Mouse (Mus musculus): ENCODE results near the gene Tapbp. TPM values are rescaled to one million over a fixed set of nuclear protein-coding genes. Genes with fewer than 3 reads are reported as not detected.
"Not testable (repeated sequence)": the region's sequence is repeated elsewhere in the genome, so short reads cannot be mapped to it uniquely, and the experiment has no call there.

Gene Tapbp
- polyA plus RNA-seq, 1 experiment from 2014 or later = 29.2 TPM

- Histone ChIP-seq H3K4me3 (ENCODE audit: low read length) (no peak overlapping the region), H3K4me1 (ENCODE audit: control insufficient read depth, insufficient read depth, low read depth, low read length) (peaks cover 4% of the 10 kb centered on the region; the same call in 1 of the 2 replicates), H3K9me3 (ENCODE audit: control insufficient read depth, low read length) (no peaks in the 10 kb centered on the region), H3K9ac (ENCODE audit: low read depth, low read length) (no peak overlapping the region), H3K27me3 (replicated peaks; ENCODE audit: control insufficient read depth, insufficient read depth, low read length) (no peaks in the 10 kb centered on the region), H3K27ac (ENCODE audit: low read depth, low read length) (no peak overlapping the region), H3K36me3 (ENCODE audit: control insufficient read depth, insufficient read depth, low read length) (no peaks in the 10 kb centered on the region), H3K4me2 (ENCODE audit: low read length) (no peak overlapping the region)
- WGBS = 68% methylated on average over 2 of the region's 2 CpGs
- no peak for ATAC-seq
Measured at GRCm38 (mm10) chr17:33891357-33891756, 24.3 kb upstream of the Tapbp start.

GRCm38 (mm10) chr17:33891892-33892291, 23.8 kb upstream of the Tapbp start:
- not testable (repeated sequence) for H3K4me3 ChIP-seq (ENCODE audit: low read length); H3K9me3 ChIP-seq (ENCODE audit: control insufficient read depth, low read length); H3K4me2 ChIP-seq (ENCODE audit: low read length); H3K27ac ChIP-seq (ENCODE audit: low read depth, low read length); H3K9ac ChIP-seq (ENCODE audit: low read depth, low read length); H3K27me3 ChIP-seq (replicated peaks; ENCODE audit: control insufficient read depth, insufficient read depth, low read length); H3K36me3 ChIP-seq (ENCODE audit: control insufficient read depth, insufficient read depth, low read length); ATAC-seq; H3K4me1 ChIP-seq (ENCODE audit: control insufficient read depth, insufficient read depth, low read depth, low read length)
- 71% methylated on average over 6 of the region's 6 CpGs for WGBS

- Histone ChIP-seq H3K4me3 (ENCODE audit: low read length) (no peak overlapping the region), H3K27me3 (replicated peaks; ENCODE audit: control insufficient read depth, insufficient read depth, low read length) (no peaks in the 10 kb centered on the region), H3K27ac (ENCODE audit: low read depth, low read length) (no peak overlapping the region), H3K9ac (ENCODE audit: low read depth, low read length) (no peak overlapping the region), H3K36me3 (ENCODE audit: control insufficient read depth, insufficient read depth, low read length) (no peaks in the 10 kb centered on the region), H3K9me3 (ENCODE audit: control insufficient read depth, low read length) (no peaks in the 10 kb centered on the region), H3K4me1 (ENCODE audit: control insufficient read depth, insufficient read depth, low read depth, low read length) (peaks cover 4% of the 10 kb centered on the region; the same call in 1 of the 2 replicates), H3K4me2 (ENCODE audit: low read length) (no peak overlapping the region)
- no peak for ATAC-seq
- 17% methylated on average over 7 of the region's 7 CpGs for WGBS
Measured at GRCm38 (mm10) chr17:33892429-33892828, 23.3 kb upstream of the Tapbp start.

DNA sequence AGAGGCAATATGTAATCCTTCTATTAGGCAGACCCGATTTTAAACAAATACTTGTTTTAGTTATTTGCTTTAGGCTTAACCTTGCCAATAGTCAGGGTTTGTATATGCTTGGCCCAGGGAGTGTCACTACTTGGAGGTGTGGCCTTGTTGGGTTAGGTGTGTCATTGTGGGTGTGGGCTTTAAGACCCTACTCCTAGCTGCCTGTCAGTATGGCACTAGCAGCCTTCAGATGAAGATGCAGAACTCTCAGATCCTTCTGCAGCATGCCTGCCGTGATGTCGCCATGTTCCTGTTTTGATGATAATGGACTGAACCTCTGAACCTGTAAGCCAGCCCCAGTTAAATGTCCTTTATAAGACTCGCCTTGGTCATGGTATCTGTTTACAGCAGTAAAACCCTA, 22.7 kb upstream of the Tapbp start:
- not testable (repeated sequence) for H3K9ac ChIP-seq (ENCODE audit: low read depth, low read length); H3K4me1 ChIP-seq (ENCODE audit: control insufficient read depth, insufficient read depth, low read depth, low read length); H3K9me3 ChIP-seq (ENCODE audit: control insufficient read depth, low read length); H3K4me3 ChIP-seq (ENCODE audit: low read length); H3K27me3 ChIP-seq (replicated peaks; ENCODE audit: control insufficient read depth, insufficient read depth, low read length); ATAC-seq; H3K4me2 ChIP-seq (ENCODE audit: low read length); H3K27ac ChIP-seq (ENCODE audit: low read depth, low read length); H3K36me3 ChIP-seq (ENCODE audit: control insufficient read depth, insufficient read depth, low read length)
- WGBS = 84% methylated on average over 4 of the region's 4 CpGs

DNA sequence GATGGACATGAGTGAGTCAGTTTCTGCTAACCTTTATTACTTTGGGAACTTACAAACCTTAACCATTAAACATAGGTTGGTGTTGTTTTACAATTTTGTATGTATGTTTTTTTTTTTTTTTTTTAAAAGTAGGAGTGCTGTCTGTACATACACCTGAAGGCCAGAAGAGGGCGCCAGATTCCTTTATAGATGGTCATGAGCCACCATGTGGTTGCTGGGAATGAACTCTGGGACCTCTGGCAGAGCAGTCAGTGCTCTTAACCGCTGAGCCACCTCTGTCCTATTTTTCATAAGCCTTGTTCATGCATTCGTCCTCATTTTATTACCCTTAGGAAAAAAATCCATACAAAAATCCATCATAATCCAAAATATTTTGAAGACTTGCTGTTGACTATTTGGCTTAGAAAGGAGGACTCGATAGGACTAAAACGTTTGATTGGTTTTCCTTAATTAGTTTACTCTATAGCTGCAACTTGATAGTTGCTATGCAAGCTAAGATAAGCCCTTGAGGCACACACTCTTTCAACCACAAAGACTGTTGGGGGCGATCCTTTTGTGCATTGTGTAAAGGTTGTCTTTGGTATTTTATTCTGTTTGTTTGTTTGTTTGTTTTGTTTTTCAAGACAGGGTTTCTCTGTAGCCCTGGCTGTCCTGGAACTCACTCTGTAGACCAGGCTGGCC, 18.4 kb upstream of the Tapbp start:
- Histone ChIP-seq H3K4me3 (ENCODE audit: low read length) (no peak overlapping the region), H3K36me3 (ENCODE audit: control insufficient read depth, insufficient read depth, low read length) (no peaks in the 10 kb centered on the region), H3K9ac (ENCODE audit: low read depth, low read length) (no peak overlapping the region), H3K27me3 (replicated peaks; ENCODE audit: control insufficient read depth, insufficient read depth, low read length) (no peaks in the 10 kb centered on the region), H3K4me1 (ENCODE audit: control insufficient read depth, insufficient read depth, low read depth, low read length) (no peaks in the 10 kb centered on the region), H3K4me2 (ENCODE audit: low read length) (no peak overlapping the region), H3K9me3 (ENCODE audit: control insufficient read depth, low read length) (no peaks in the 10 kb centered on the region), H3K27ac (ENCODE audit: low read depth, low read length) (no peak overlapping the region)
- no peak for ATAC-seq
- WGBS = 44% methylated on average over 6 of the region's 6 CpGs

DNA sequence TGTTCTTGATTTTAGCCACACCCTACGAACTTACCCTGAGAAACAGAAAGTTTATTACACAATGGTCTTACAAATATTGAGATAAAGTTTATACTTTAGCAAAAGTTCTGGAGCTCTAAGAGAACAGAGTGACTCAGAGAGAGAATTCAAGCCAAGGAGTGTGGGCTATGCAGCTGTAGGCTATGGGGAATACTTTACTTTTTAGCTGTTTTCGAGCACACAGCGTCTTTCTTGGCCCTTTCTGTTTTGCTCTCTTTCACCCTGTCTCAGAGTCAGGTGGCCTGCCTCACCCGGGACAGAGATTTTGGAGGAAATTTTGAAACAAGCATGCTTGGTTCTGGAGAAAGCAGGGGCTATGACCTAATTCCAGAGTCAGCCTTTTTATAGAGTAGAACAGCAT, 17.5 kb upstream of the Tapbp start:
- H3K9me3 ChIP-seq (ENCODE audit: control insufficient read depth, low read length); H3K4me2 ChIP-seq (ENCODE audit: low read length); H3K36me3 ChIP-seq (ENCODE audit: control insufficient read depth, insufficient read depth, low read length); ATAC-seq; H3K9ac ChIP-seq (ENCODE audit: low read depth, low read length); H3K27ac ChIP-seq (ENCODE audit: low read depth, low read length); H3K27me3 ChIP-seq (replicated peaks; ENCODE audit: control insufficient read depth, insufficient read depth, low read length); H3K4me1 ChIP-seq (ENCODE audit: control insufficient read depth, insufficient read depth, low read depth, low read length); H3K4me3 ChIP-seq (ENCODE audit: low read length): not testable (repeated sequence)
- 83% methylated on average over 4 of the region's 4 CpGs for WGBS

DNA sequence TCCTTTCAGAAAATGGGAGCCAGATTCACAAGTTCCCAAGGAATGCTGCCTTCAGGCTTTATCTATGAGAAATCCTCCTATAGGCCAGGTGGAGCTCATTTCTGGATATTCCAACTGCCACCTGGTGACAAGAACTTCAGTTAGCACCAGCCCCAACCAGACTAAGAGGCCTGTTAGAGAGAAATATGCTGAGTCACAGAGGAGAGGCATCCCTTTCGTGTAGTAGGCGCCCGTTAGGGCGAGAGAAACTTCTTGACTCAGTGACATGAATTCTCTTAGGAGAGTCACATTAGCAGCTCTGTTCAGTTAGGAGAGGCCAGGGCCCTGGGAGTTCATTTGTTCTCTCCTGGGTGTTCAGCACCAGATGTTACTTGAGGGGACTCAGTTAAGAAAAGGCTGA, 16.1 kb upstream of the Tapbp start:
- no peak for ATAC-seq
- H3K36me3 ChIP-seq (ENCODE audit: control insufficient read depth, insufficient read depth, low read length) = no peaks in the 10 kb centered on the region
- no peak overlapping the region for H3K4me3 ChIP-seq (ENCODE audit: low read length)
- no peaks in the 10 kb centered on the region for H3K4me1 ChIP-seq (ENCODE audit: control insufficient read depth, insufficient read depth, low read depth, low read length)
- no peaks in the 10 kb centered on the region for H3K9me3 ChIP-seq (ENCODE audit: control insufficient read depth, low read length)
- H3K27me3 ChIP-seq (replicated peaks; ENCODE audit: control insufficient read depth, insufficient read depth, low read length) = no peaks in the 10 kb centered on the region
- 80% methylated on average over 4 of the region's 4 CpGs for WGBS
- H3K27ac ChIP-seq (ENCODE audit: low read depth, low read length) = no peak overlapping the region
- H3K4me2 ChIP-seq (ENCODE audit: low read length) = no peak overlapping the region
- no peak overlapping the region for H3K9ac ChIP-seq (ENCODE audit: low read depth, low read length)

- no peak overlapping the region for H3K4me2 ChIP-seq (ENCODE audit: low read length)
- 76% methylated on average over 7 of the region's 7 CpGs for WGBS
- no peaks in the 10 kb centered on the region for H3K9me3 ChIP-seq (ENCODE audit: control insufficient read depth, low read length)
- no peaks in the 10 kb centered on the region for H3K36me3 ChIP-seq (ENCODE audit: control insufficient read depth, insufficient read depth, low read length)
- no peak for ATAC-seq
- H3K27me3 ChIP-seq (replicated peaks; ENCODE audit: control insufficient read depth, insufficient read depth, low read length) = no peaks in the 10 kb centered on the region
- H3K27ac ChIP-seq (ENCODE audit: low read depth, low read length) = no peak overlapping the region
- H3K4me3 ChIP-seq (ENCODE audit: low read length) = no peak overlapping the region
- no peaks in the 10 kb centered on the region for H3K4me1 ChIP-seq (ENCODE audit: control insufficient read depth, insufficient read depth, low read depth, low read length)
- H3K9ac ChIP-seq (ENCODE audit: low read depth, low read length) = no peak overlapping the region
Measured at GRCm38 (mm10) chr17:33900281-33900988, 15.3 kb upstream of the Tapbp start.

DNA sequence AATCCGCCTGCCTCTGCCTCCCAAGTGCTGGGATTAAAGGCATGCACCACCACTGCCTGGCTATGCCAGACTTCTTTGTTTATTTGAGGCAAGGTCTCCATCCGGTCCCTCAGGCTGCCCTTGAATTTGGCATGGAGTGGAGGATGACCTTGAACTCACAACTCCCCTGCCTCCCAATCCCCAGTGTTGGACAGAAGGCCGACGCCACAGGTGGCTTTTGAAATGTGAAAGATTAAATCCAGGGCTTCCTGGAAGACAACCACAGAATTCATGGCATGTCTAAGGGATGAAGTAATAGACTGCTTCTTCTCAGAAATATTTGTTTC, 14.7 kb upstream of the Tapbp start:
- no peak for ATAC-seq
- H3K36me3 ChIP-seq (ENCODE audit: control insufficient read depth, insufficient read depth, low read length) = no peaks in the 10 kb centered on the region

More for the DNA sequence above, 14.7 kb upstream of the Tapbp start:
- no peak overlapping the region for H3K27ac ChIP-seq (ENCODE audit: low read depth, low read length)
- H3K9ac ChIP-seq (ENCODE audit: low read depth, low read length) = no peak overlapping the region
- H3K4me2 ChIP-seq (ENCODE audit: low read length) = no peak overlapping the region
- WGBS = 84% methylated on average over 4 of the region's 4 CpGs
- H3K4me1 ChIP-seq (ENCODE audit: control insufficient read depth, insufficient read depth, low read depth, low read length) = no peaks in the 10 kb centered on the region
- no peak overlapping the region for H3K4me3 ChIP-seq (ENCODE audit: low read length)
- no peaks in the 10 kb centered on the region for H3K9me3 ChIP-seq (ENCODE audit: control insufficient read depth, low read length)
- no peaks in the 10 kb centered on the region for H3K27me3 ChIP-seq (replicated peaks; ENCODE audit: control insufficient read depth, insufficient read depth, low read length)
